Mouse (Mus musculus) layer of hippocampus, adult 9-10 months (tissue): Measurements from ENCODE around the gene Il1r1.

Experiments
- DNase-seq: peaks from one replicate; pipeline ENCODE4 v3.0.0; 2022; ENCODE audit warnings: low spot score

The Il1r1 gene

GRCm38 (mm10) chr1:40233217-40233616, 8.3 kb downstream of the Il1r1 start:
- DNase-seq: no peak

GRCm38 (mm10) chr1:40233621-40234020, 8.7 kb downstream of the Il1r1 start:
- DNase-seq: no peak

- no peak for DNase-seq
These were observed 10.8 kb downstream of the Il1r1 start for GRCm38 (mm10) chr1:40235597-40236249.

- DNase-seq: no peak
These were observed 11.8 kb downstream of the Il1r1 start for GRCm38 (mm10) chr1:40236694-40237093.

GRCm38 (mm10) chr1:40237094-40237493, 12.2 kb downstream of the Il1r1 start:
- no peak for DNase-seq

GRCm38 (mm10) chr1:40240353-40241092, 15.6 kb downstream of the Il1r1 start:
- DNase-seq: no peak

- no peak for DNase-seq
These were observed 17.8 kb downstream of the Il1r1 start for GRCm38 (mm10) chr1:40242717-40243116.

- DNase-seq: no peak
These were observed 18.7 kb downstream of the Il1r1 start for GRCm38 (mm10) chr1:40243561-40243998.

GRCm38 (mm10) chr1:40250425-40250824, 25.5 kb downstream of the Il1r1 start:
- DNase-seq: no peak

GRCm38 (mm10) chr1:40252507-40252906, 27.6 kb downstream of the Il1r1 start:
- no peak for DNase-seq

- DNase-seq: no peak
These were observed 29.1 kb downstream of the Il1r1 start for GRCm38 (mm10) chr1:40253940-40254339.

- no peak for DNase-seq
These were observed 29.6 kb downstream of the Il1r1 start for GRCm38 (mm10) chr1:40254347-40255057.

GRCm38 (mm10) chr1:40262441-40263121, 37.7 kb downstream of the Il1r1 start:
- no peak for DNase-seq

- DNase-seq: no peak
These were observed 38.2 kb downstream of the Il1r1 start for GRCm38 (mm10) chr1:40263122-40263498.

GRCm38 (mm10) chr1:40263679-40264078, 38.8 kb downstream of the Il1r1 start:
- no peak for DNase-seq

- no peak for DNase-seq
These were observed 40.5 kb downstream of the Il1r1 start for GRCm38 (mm10) chr1:40265301-40265835.

- DNase-seq: no peak
These were observed 41.8 kb downstream of the Il1r1 start for GRCm38 (mm10) chr1:40266431-40267260.

GRCm38 (mm10) chr1:40267846-40268245, 43.0 kb downstream of the Il1r1 start:
- no peak for DNase-seq

GRCm38 (mm10) chr1:40268536-40268935, 43.7 kb downstream of the Il1r1 start:
- no peak for DNase-seq

GRCm38 (mm10) chr1:40270415-40270814, 45.5 kb downstream of the Il1r1 start:
- DNase-seq: no peak

- DNase-seq: no peak
These were observed 46.2 kb downstream of the Il1r1 start for GRCm38 (mm10) chr1:40271052-40271451.
